Mouse (Mus musculus) MEL (cell line): ENCODE measurements around the gene Noxa1. TPM values are rescaled to one million over a fixed set of nuclear protein-coding genes. Genes with fewer than 3 reads are reported as not detected.

ENCODE experiments used
- DNase-seq: peaks from one replicate; pipeline ENCODE4 v3.0.0; 2011; ENCODE audit warnings: low read depth, low spot score
- H3K27ac ChIP-seq: 2 replicates; pipeline ENCODE4 v1.5.1; 2012; ENCODE audit warnings: low read depth, mild to moderate bottlenecking, control low read depth, low read length, moderate library complexity; ENCODE audit not compliant: control insufficient read depth
- H3K27me3 ChIP-seq, 2 experiments: fragments of 150-350 bp in 1 of 2; sonication (generic) in 1 of 2; 2 replicates each; pipeline ENCODE4 v1.6.1; 2012; ENCODE audit warnings: low read length in 2 of 2, mild to moderate bottlenecking in 2 of 2, improper control_type of control experiment in 1 of 2, moderate library complexity in 1 of 2; ENCODE audit not compliant: insufficient read depth in 2 of 2, control insufficient read depth in 1 of 2
- H3K36me3 ChIP-seq, 2 experiments: 2 replicates each; pipeline ENCODE4 v1.6.1; 2012 to 2014; ENCODE audit warnings: low read length in 2 of 2, improper control_type of control experiment in 1 of 2, inconsistent platforms in 1 of 2, mild to moderate bottlenecking in 1 of 2; ENCODE audit not compliant: insufficient read depth in 2 of 2, control insufficient read depth in 1 of 2
- H3K4me1 ChIP-seq, 2 experiments: fragments of 150-350 bp in 1 of 2; sonication (generic) in 1 of 2; 2 replicates each; pipeline ENCODE4 v1.6.1; 2012; ENCODE audit warnings: low read length in 2 of 2, improper control_type of control experiment in 1 of 2, mild to moderate bottlenecking in 1 of 2; ENCODE audit not compliant: insufficient read depth in 2 of 2, control insufficient read depth in 1 of 2
- H3K4me3 ChIP-seq, 2 experiments: fragments of 150-350 bp in 1 of 2; sonication (generic) in 1 of 2; 2 replicates each; pipeline ENCODE4 v1.5.1; 2012; ENCODE audit warnings: low read depth in 2 of 2, low read length in 2 of 2, mild to moderate bottlenecking in 2 of 2, moderate library complexity in 2 of 2, control low read depth in 1 of 2, improper control_type of control experiment in 1 of 2; ENCODE audit not compliant: control insufficient read depth in 1 of 2, insufficient read depth in 1 of 2
- H3K79me2 ChIP-seq: 2 replicates; pipeline ENCODE4 v1.6.1; 2012; ENCODE audit warnings: mild to moderate bottlenecking, low read length, moderate library complexity; ENCODE audit not compliant: control insufficient read depth, poor library complexity, insufficient read depth
- H3K9ac ChIP-seq: 2 replicates; pipeline ENCODE4 v1.6.1; 2012; ENCODE audit warnings: low read depth, mild to moderate bottlenecking, control low read depth, low read length, moderate library complexity; ENCODE audit not compliant: control insufficient read depth, poor library complexity, severe bottlenecking
- H3K9me3 ChIP-seq: fragments of 150-350 bp; sonication (generic); replicated peaks from 2 replicates; pipeline ENCODE4 v1.6.1; 2012; ENCODE audit warnings: mild to moderate bottlenecking, low read length, improper control_type of control experiment, moderate library complexity; ENCODE audit not compliant: insufficient read depth
- ELF1 ChIP-seq: IDR thresholded peaks from 2 replicates; pipeline ENCODE4 v1.6.1; 2014; ENCODE audit warnings: low read depth, mild to moderate bottlenecking, inconsistent platforms, low read length, improper control_type of control experiment, moderate library complexity
- EP300 ChIP-seq, 2 experiments: IDR thresholded peaks; 2 replicates each; pipeline ENCODE4 v1.6.1; 2011; ENCODE audit warnings: improper control_type of control experiment in 2 of 2, low read length in 2 of 2, low read depth in 1 of 2, mild to moderate bottlenecking in 1 of 2
- ETS1 ChIP-seq: IDR thresholded peaks from 2 replicates; pipeline ENCODE4 v1.6.1; 2012; ENCODE audit warnings: low read depth, mild to moderate bottlenecking, inconsistent platforms, low read length, improper control_type of control experiment, moderate library complexity
- GATA1 ChIP-seq: IDR thresholded peaks from 2 replicates; pipeline ENCODE4 v1.6.1; 2011; ENCODE audit warnings: low read depth, low read length, improper control_type of control experiment
- JUND ChIP-seq: IDR thresholded peaks from 2 replicates; pipeline ENCODE4 v1.6.1; 2011; ENCODE audit warnings: low read depth, mild to moderate bottlenecking, improper control_type of control experiment, low read length
- KAT2A ChIP-seq: conservative IDR thresholded peaks from 2 replicates; pipeline ENCODE4 v1.6.1; 2012; ENCODE audit warnings: low read depth, low read length, improper control_type of control experiment, inconsistent platforms
- MAZ ChIP-seq: IDR thresholded peaks from 2 replicates; pipeline ENCODE4 v1.6.1; 2012; ENCODE audit warnings: low read depth, mild to moderate bottlenecking, inconsistent platforms, low read length, improper control_type of control experiment
- SIN3A ChIP-seq: IDR thresholded peaks from 2 replicates; pipeline ENCODE4 v1.6.1; 2012; ENCODE audit warnings: low read length, improper control_type of control experiment, inconsistent platforms
- TAL1 ChIP-seq: IDR thresholded peaks from 2 replicates; pipeline ENCODE4 v1.6.1; 2012; ENCODE audit warnings: mild to moderate bottlenecking, inconsistent platforms, low read length, moderate library complexity, mixed read lengths
- TCF12 ChIP-seq: IDR thresholded peaks from 2 replicates; pipeline ENCODE4 v1.6.1; 2014; ENCODE audit warnings: low read depth, mild to moderate bottlenecking, inconsistent platforms, low read length, improper control_type of control experiment, moderate library complexity
- USF1 ChIP-seq: IDR thresholded peaks from 2 replicates; pipeline ENCODE4 v1.6.1; 2014; ENCODE audit warnings: low read depth, mild to moderate bottlenecking, inconsistent platforms, low read length, improper control_type of control experiment, moderate library complexity
- polyA plus RNA-seq, 2 experiments: library from polyadenylated mRNA; stranded (reverse) in 1 of 2; unstranded in 1 of 2; fragments of >175 nt in 1 of 2; fragments of >200 nt in 1 of 2; gene quantifications; 2 replicates each; pipeline versions ENCODE4 v1.2.1 to v1.2.4; 2012; ENCODE audit warnings: low replicate concordance in 2 of 2, low read depth in 1 of 2; ENCODE audit not compliant: insufficient read length in 2 of 2, insufficient read depth in 1 of 2, missing spikeins in 1 of 2
- total RNA-seq: library from RNA; depleted of rRNA; stranded (reverse); fragments of 300-350 nt; gene quantifications from 2 replicates; pipeline ENCODE4 v1.2.3, GENCODE M21; 2012

Gene Noxa1
- total and polyA plus RNA-seq, 3 experiments = 0.08 to 0.10 TPM; not detected in 1

GRCm38 (mm10) chr2:25137832-25138231 lies 42.9 kb upstream of the Noxa1 start:
- H3K27me3 ChIP-seq = no peaks in the 10 kb centered on the region
- no peak overlapping the region for H3K9ac ChIP-seq
- peaks cover 8 to 11% of the 10 kb centered on the region in 2 experiments; a peak in 3 of 4 replicates for H3K4me1 ChIP-seq
- no peaks in the 10 kb centered on the region for H3K9me3 ChIP-seq
- no peaks in the 10 kb centered on the region for H3K79me2 ChIP-seq
- TF ChIP-seq TCF12 = peak; percentile 41; the same call in 1 of the 2 replicates
- 0 out of 2 replicates have a peak, but pooled peaks have one; percentile 27 for TF ChIP-seq SIN3A
- TF ChIP-seq USF1 = no peak
- TF ChIP-seq GATA1 = 0 out of 2 replicates have a peak, but pooled peaks have one; percentile 37
- TF ChIP-seq ETS1 = 0 out of 2 replicates have a peak, but pooled peaks have one; percentile 27
- no peak for TF ChIP-seq JUND
- peak; percentile 44 to 46; a peak in 2 of 4 replicates for TF ChIP-seq EP300 (IDR thresholded peaks at IDR 0.05; ENCODE audit: low read depth in 1 of 2, low read length in 2 of 2)
- DNase-seq = peak; percentile 75
- H3K4me3 ChIP-seq = no peak overlapping the region
- no peak overlapping the region for H3K27ac ChIP-seq
- H3K36me3 ChIP-seq = peaks cover 0 to 3% of the 10 kb centered on the region in 2 experiments; a peak in 2 of 4 replicates

GRCm38 (mm10) chr2:25131601-25132000 lies 36.7 kb upstream of the Noxa1 start:
- H3K79me2 ChIP-seq = no peaks in the 10 kb centered on the region
- H3K27ac ChIP-seq = no peak overlapping the region
- no peak overlapping the region for H3K9ac ChIP-seq
- H3K36me3 ChIP-seq = 0 out of 4 replicates have a peak, but pooled peaks cover 0 to 4% of the 10 kb centered on the region in 2 experiments
- TF ChIP-seq ELF1 (no peak), ETS1 (no peak), MAZ (no peak)
- no peaks in the 10 kb centered on the region for H3K27me3 ChIP-seq
- H3K9me3 ChIP-seq = no peaks in the 10 kb centered on the region
- peaks cover 0 to 6% of the 10 kb centered on the region in 2 experiments; a peak in 2 of 4 replicates for H3K4me1 ChIP-seq
- no peak for DNase-seq
- no peak overlapping the region for H3K4me3 ChIP-seq

GRCm38 (mm10) chr2:25128072-25128471 lies 33.1 kb upstream of the Noxa1 start:
- Histone ChIP-seq H3K36me3 (0 out of 4 replicates have a peak, but pooled peaks cover 0 to 4% of the 10 kb centered on the region in 2 experiments), H3K27ac (no peak overlapping the region), H3K9ac (no peak overlapping the region), H3K9me3 (no peaks in the 10 kb centered on the region), H3K4me1 (peaks cover 0 to 9% of the 10 kb centered on the region in 2 experiments; a peak in 2 of 4 replicates), H3K4me3 (no peak overlapping the region), H3K27me3 (no peaks in the 10 kb centered on the region), H3K79me2 (no peaks in the 10 kb centered on the region)
- no peak for DNase-seq
- TF ChIP-seq TAL1 (no peak), TCF12 (no peak), GATA1 (no peak), KAT2A (no peak), ETS1 (no peak), EP300 (IDR thresholded peaks at IDR 0.05; ENCODE audit: low read depth in 1 of 2, low read length in 2 of 2) (no peak)
